Mouse (Mus musculus): ENCODE data around the gene Gucy1a1.

Gucy1a1 gene

DNA sequence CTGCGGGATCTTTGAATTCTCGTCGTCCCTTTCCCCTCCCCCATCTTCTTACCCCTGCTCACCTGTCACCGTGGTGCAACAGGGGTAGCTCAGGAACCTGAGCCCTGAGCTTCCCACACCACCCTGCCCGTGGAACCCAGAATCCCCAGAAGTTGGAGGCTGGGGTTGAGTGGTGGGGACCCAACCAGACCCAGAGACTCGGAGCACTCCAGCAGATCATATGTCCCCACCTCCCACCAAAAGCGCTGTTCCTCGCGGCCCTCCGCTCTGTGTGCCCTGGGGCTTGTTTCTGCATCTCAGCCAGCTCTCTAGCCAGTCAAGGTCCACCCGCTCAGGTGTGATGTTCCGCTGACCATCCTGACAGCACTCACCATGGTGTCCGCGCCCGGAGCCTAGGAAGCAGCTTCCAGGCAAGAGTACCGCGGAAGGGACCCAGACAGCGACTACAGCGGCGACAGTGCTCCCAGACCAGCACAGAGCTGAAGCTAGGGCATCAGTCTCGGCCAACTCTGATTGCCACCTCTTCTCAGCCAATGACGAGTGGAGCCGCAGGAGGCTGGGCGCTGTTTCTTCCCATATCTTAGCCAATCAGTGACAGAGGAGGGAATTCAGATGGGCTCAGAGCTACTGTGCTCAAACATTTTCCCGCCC lies 71.3 kb downstream of the Gucy1a1 start, which contains the start of gene Gucy1b1:
Gene Gucy1b1 (minus strand): TSS at position 489 of the 651 bp plus-strand sequence.
- DNase-seq = peak; percentile 61

DNA sequence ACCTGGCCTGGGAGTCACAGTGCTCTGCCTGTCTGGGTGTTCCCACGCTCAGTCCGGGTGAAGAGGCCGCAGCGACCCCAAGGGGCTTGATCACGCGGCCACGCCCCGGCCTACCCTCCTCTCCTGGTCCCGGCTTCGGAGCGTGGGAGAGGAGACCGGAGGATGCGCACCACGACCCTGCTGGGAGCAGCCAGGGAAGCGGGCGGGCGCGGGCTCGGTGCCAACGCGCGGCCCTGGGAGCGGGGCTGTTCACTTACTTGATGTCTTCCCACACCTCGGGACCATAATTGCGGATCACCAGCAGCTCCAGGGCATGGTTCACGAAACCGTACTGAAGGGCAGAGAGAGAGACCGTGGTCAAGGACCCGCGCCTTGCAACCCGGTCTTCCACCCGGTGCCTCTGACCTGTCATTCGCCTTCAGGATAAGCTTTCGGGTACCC lies 71.8 kb downstream of the Gucy1a1 start:
- DNase-seq = peak; percentile 48

DNA sequence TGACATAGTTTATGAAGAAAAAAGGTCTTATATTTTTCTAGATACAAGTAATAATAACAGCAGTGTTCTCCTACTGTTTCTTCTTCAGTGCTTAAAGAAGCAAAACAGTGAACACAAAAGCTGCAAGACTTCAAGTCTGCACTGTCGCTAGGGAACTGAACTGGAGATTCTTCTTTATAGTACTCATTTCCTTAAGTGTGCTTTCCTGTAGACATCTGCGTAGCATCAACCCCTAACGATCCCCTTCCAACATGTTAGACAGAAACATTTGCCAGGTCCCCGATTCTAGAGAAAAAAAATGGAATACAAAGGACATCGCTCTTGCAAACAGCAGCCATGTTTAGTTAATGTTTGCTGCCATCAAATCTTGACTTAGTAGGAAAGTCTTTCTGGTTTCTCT lies 77.8 kb downstream of the Gucy1a1 start:
- no peak for DNase-seq

DNA sequence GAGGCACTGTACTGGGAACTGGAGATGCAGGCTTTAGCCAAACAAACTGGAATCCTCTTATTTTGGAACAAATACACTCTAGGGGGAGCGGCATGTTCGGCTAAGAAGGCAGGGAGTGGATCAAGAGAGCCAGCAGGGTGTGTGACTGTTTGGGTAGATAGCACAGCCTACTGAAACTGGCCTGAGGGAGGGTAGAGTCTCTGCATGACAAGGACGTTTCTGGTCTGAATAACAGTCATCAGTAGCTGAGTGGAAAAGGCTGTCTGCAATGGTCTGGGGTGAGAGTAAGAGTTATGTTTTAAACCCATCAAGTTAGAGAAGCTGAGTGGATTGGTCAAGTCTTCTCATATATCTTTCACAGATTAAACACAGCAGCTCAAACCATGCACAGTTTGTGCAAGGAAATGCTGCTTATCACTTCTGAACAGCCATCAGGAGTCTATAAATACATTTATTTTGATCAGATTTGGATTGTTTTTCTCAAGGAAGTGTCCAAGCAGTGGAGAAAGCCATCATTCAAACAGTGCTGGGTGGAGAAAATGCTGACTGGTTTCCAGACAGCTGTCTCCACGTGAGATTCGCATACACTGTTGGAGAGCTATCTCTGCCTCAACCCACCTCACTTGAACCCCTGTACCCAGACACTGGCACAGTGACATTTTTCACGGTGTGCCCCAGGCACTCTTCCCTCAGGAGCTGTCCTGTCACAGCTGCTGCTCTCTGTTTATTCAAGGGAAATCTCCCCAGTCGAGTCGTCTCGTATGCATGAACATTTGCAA lies 84.0 kb downstream of the Gucy1a1 start:
- DNase-seq = no peak

DNA sequence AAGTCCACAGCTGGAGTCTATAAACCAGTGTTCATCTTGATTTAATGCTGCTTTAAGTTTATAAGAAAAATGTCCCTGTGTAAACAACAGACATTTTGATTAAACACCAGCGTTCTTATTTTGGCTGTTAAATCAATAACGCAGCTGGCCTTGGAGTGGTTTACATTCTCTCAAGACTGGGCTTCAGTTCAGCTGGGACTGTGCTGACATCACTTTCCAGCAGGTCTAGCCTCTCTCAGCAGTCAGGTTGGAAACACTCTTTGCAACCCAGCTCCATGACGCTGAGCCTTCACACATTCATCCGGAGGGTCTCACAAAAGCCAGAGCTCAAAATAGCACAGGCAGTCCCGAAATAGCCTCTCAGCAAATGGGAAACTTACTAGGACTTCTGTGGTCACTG lies 88.4 kb downstream of the Gucy1a1 start:
- no peak for DNase-seq

DNA sequence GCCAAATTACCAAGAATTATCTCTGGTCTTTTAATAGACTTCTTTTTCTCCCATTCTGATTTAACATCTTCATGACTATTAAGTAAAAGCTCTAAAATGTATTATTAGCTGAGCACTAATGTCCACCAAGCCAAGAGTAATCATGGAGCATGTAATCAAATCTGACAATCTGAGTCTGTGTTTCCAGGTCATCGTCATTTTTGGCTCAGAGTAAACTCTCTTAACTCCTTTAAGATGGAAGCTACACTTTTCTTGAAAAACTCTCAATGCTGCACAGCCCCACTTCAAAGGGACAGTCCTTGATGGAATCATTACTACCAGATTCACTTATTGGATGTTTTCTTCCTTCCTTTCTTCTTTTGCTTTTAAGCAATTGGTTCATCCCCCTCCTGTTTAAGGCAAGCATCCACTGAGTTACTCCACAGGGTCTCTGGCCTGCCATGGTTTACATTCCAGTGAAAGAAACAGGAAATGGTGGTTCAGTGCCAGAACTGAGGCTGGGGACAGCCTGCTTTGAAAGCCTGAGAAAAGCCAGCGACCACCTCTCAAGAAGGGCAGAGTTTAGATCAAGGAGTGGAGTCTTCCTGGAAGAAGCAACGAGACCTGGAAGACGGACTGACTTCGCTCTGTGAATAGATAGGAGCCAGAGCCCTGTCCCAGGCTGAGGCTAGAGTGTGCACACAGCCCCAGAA lies 91.2 kb downstream of the Gucy1a1 start:
- DNase-seq = no peak

DNA sequence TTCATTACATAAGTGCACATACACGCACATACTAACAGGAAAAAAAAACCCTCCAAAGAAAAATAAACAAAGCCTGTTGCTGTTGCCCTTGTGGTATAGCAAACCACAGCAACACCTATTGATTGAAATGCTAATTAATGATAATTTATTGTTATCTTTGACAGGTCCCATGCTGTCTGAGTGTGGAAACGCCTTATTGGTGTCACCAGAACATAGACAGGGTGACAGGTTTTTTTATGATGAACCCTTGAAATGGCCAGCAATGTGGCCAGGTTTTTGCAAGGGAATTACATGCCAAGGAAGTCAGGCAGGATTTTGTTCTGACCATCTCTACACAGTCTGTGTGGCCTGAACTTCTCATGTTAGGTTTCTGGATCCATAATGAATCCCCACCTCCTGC lies 93.6 kb downstream of the Gucy1a1 start:
- no peak for DNase-seq

DNA sequence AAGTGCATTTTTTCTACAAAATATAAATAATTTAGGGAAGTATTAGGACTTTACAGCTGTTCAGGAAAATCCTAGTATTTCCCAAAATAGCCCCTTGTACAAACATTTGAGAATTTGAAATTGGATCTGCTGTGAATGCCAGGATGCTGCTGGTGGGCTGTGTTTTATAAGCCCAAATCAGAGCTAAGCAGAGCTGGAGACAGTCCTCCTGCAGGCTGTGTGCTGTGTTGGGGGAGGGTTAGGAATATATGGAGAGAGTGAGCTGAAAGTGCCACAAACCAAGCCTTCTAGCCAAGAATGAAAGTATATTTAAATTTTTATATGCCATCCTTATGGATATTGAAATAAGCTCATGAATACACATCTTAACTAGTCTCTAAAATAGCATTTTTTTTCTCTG lies 94.1 kb downstream of the Gucy1a1 start:
- DNase-seq = no peak

DNA sequence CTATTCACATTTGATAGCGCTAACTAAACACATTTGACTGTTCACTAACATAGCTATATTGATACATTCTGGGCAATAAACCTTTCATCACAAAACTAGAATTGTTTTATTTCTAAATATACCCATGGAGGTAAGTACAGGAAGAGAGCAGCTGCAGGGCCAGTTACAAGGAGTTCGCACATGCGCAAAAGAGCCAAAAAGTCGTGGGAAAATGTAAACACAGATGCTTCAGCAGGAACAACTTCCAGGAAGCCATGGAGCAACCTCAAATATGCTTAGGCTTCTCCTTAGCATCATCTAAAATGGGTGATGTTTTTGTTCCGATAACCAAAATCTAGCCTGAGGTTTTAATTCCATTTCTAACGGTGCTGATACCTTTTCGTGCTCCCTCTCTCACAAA lies 96.9 kb downstream of the Gucy1a1 start:
- DNase-seq = no peak

DNA sequence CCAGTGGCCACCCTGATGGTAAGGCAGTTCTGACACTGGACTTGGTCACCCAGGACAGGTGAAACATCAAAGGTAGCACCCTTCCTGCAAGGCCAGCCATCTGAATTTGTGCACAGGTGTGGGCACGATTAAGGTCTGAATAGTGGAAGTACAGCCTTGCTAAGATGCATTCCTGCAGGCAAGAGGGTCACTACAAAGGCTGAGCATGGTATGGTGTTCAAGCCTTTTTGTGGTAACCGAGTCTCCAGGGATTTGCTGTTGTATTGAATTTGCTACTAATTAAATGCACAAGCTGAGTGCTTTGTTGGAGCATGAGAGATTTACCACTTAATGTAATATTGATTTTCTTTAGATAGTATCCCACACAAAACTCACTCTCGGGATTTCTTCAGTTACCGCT lies 97.5 kb downstream of the Gucy1a1 start:
- no peak for DNase-seq

DNA sequence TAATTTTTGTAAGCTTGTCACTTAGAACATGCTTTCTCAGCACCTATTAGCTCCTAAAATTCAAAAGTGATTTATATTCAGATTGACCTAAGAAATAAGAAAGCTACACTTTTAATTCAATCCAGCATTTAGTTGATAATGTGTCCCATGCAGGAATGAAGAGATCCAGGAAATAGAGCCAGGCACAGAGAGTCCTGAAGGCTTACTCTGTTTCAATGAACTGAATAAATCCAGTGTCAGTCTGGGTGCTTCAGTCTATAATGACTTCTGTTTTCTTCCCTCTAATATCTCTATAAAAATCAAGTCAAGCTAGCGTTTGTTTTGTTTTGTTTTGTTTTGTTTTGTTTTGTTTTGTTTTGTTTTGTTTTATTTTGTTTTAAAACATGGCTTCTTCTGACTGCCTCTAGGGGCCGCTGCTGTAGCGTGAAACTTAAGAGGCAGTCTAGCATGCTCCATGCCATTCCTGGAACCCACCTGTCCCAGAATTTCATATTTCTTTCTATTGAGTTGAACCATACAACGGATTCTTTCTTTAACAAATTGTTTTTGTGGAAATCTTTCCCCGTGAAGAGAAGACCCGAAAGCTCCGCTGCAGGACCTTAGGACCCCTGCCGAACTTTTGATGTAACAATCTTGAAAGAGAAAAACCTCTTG lies 98.4 kb downstream of the Gucy1a1 start:
- DNase-seq = peak; percentile 62

DNA sequence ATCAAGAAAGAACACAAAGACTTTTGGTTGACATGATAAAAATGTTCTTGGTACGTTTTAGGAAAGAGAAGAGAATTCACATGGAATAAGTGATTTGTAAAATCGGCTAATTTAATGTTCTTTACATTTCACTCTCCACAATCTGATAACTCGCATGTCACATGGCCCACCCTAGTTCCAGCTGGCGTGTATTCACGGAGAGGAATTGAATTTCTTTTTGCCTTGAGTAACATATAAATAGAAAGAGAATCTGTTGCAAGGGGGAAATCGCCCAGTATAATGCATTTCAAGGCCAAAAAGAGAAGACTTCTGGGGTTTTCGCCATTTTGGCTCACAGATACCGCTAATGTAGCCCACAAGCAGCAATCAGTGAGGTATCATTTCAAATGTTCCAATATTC lies 99.5 kb downstream of the Gucy1a1 start:
- no peak for DNase-seq

DNA sequence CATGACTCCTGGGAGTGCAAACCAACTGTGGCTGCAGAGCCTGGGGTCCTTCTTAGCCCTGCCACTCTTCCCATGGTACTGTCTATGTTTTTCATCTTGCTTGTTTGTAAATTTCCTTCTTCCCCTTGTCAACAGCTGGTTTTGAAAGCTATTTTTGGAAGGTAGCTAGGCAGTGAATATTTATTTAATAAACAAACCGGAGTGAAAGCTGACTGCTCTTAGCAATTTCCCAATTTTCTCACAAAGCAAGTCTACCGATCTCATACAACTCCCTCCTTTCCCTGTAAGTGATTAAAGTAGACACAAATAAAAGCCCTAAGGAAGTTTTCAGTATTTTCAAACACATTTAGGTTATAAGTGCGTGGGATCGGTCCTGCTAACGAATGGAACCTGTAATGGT lies 100.7 kb downstream of the Gucy1a1 start:
- DNase-seq = no peak

DNA sequence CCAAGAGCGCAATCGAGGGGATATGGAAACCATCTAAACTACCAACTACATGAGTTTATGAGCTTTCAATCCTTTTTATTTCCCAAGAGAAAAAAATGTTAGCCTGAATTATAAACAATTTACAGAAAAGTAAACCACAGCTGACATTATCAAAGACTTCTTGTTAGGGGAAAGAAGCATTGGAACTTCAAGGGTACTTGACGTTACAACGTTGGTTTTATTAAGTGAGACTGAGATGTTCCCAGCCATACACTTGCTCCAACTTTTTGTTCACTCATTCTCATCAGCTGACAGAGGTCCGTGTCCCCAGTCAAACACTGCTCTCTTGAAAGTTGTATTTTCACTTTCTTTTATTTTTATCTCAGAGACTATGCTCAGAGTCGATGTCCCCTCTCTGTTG lies 101.9 kb downstream of the Gucy1a1 start:
- DNase-seq = no peak

Measured in thymus, postnatal 4 days (tissue).